Mouse (Mus musculus): ENCODE measurements around the gene Nxph4. TPM values are rescaled to one million over a fixed set of nuclear protein-coding genes. Genes with fewer than 3 reads are reported as not detected.

Gene Nxph4
- polyA plus RNA-seq, 2 experiments = 0.13 TPM; not detected in 1

DNA sequence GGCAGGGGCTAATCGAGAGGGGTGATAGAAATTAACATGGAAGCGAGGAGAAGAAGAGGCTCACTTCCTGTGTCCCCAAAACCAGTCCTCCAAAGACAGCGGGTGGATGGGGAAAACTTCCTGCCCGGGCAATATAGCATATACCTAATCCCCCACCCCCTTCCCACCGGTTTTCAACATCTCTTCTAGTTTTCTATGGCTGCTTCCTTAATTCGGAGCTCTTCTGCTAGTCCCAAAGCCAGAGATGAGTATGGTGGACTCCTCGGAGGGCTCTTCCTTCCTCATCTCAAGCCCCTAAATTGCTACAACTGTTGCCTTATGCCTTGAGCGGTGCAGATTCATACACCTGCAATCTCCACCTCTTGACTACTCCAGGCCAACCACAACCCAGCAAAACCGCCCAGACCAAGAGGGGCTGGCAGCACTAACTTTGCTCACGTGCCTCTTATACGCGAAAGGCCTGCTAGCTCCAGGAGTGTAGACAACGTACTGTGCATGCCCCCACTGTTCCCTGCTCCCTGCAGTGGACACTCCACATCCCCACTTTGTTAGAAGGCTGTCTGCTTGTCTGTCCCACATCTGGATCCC lies 20.2 kb downstream of the Nxph4 start:
- ATAC-seq (ENCODE audit: insufficient read depth) (no peak), DNase-seq (ENCODE audit: low read depth in 3 of 3, low spot score in 3 of 3) (no peak)
- Histone ChIP-seq H3K27ac (no peak overlapping the region), H3K27me3 (ENCODE audit: control insufficient read depth, insufficient read depth, low read length) (peaks cover 54% of the 10 kb centered on the region), H3K9me3 (ENCODE audit: control insufficient read depth, low read length) (no peaks in the 10 kb centered on the region), H3K4me3 (ENCODE audit: insufficient read depth in 1 of 2, low read depth in 2 of 2, low read length in 2 of 2) (no peak overlapping the region), H3K4me1 (replicated peaks; ENCODE audit: control insufficient read depth in 2 of 2, insufficient read depth in 2 of 2, low read length in 1 of 2) (peaks cover 13 to 28% of the 10 kb centered on the region in 2 experiments), H3K36me3 (replicated peaks; ENCODE audit: control insufficient read depth, insufficient read depth, low read depth) (peaks cover 22% of the 10 kb centered on the region), H3K9ac (replicated peaks) (no peak overlapping the region), H3K4me2 (ENCODE audit: low read depth) (peak overlapping the region; percentile 71)
- 8% methylated on average over 13 of the region's 13 CpGs for WGBS (ENCODE audit: insufficient replicate concordance)
- TF ChIP-seq EP300 (IDR thresholded peaks at IDR 0.05; ENCODE audit: low read depth) = no peak
- no peak for TF ChIP-seq CTCF (IDR thresholded peaks at IDR 0.05; ENCODE audit: low read depth)

DNA sequence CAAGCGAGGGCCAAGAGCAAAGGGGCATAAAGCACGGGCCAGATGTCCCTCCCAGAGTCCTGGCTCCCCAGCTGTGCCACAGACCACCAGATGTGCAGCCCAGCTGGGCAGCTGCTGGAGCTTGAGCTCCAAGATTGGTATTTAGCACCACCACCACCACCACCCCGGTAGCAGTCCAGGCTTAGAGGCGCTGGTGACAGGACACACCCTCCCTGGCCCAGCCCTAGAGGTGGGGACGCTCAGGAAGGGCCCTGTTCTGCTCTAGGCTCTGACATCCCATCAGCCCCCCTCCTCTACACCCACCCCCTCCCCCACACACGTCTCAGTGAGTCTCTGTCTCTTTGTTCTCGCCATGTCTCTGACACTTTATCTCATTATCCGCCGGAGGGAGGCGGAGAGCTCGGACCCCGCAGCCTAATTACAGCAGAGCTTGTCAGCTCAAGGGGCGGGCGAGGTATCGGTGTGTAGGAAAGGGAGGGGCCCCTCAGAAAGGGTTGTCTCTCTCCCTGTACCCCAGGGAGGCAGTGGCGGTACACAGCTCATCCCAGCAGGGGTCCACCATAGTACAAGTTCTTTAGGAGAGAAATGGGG lies 20.8 kb downstream of the Nxph4 start:
- Histone ChIP-seq H3K4me1 (replicated peaks; ENCODE audit: control insufficient read depth in 2 of 2, insufficient read depth in 2 of 2, low read length in 1 of 2) (peaks cover 13 to 28% of the 10 kb centered on the region in 2 experiments), H3K36me3 (replicated peaks; ENCODE audit: control insufficient read depth, insufficient read depth, low read depth) (peaks cover 16% of the 10 kb centered on the region), H3K9me3 (ENCODE audit: control insufficient read depth, low read length) (no peaks in the 10 kb centered on the region), H3K27me3 (ENCODE audit: control insufficient read depth, insufficient read depth, low read length) (peaks cover 60% of the 10 kb centered on the region), H3K9ac (replicated peaks) (peak overlapping the region; percentile 44), H3K4me2 (ENCODE audit: low read depth) (peak overlapping the region; percentile 71), H3K27ac (no peak overlapping the region), H3K4me3 (ENCODE audit: insufficient read depth in 1 of 2, low read depth in 2 of 2, low read length in 2 of 2) (peak overlapping the region in 1 of 2 experiments; percentile 36; a peak in 2 of 4 replicates)
- ATAC-seq (ENCODE audit: insufficient read depth) (peak; percentile 50), DNase-seq (ENCODE audit: low read depth in 3 of 3, low spot score in 3 of 3) (no peak)
- WGBS (ENCODE audit: insufficient replicate concordance) = 0% methylated on average over 16 of the region's 16 CpGs
- TF ChIP-seq CTCF (IDR thresholded peaks at IDR 0.05; ENCODE audit: low read depth) (no peak), EP300 (IDR thresholded peaks at IDR 0.05; ENCODE audit: low read depth) (no peak)

GRCm38 (mm10) chr10:127512813-127513212 lies 21.5 kb downstream of the Nxph4 start:
- peak; percentile 67 to 77 (median 73) for DNase-seq (ENCODE audit: low read depth in 3 of 3, low spot score in 3 of 3)
- Histone ChIP-seq H3K4me3 (ENCODE audit: insufficient read depth in 1 of 2, low read depth in 2 of 2, low read length in 2 of 2) (peak overlapping the region; percentile 12 to 36; a peak in 3 of 4 replicates), H3K27me3 (ENCODE audit: control insufficient read depth, insufficient read depth, low read length) (peaks cover 67% of the 10 kb centered on the region), H3K27ac (no peak overlapping the region), H3K9ac (replicated peaks) (peak overlapping the region; percentile 44), H3K4me1 (replicated peaks; ENCODE audit: control insufficient read depth in 2 of 2, insufficient read depth in 2 of 2, low read length in 1 of 2) (peaks cover 13 to 28% of the 10 kb centered on the region in 2 experiments), H3K36me3 (replicated peaks; ENCODE audit: control insufficient read depth, insufficient read depth, low read depth) (peaks cover 8% of the 10 kb centered on the region), H3K9me3 (ENCODE audit: control insufficient read depth, low read length) (no peaks in the 10 kb centered on the region), H3K4me2 (ENCODE audit: low read depth) (peak overlapping the region; percentile 71)
- TF ChIP-seq CTCF (IDR thresholded peaks at IDR 0.05; ENCODE audit: low read depth) (peak; percentile 100), EP300 (IDR thresholded peaks at IDR 0.05; ENCODE audit: low read depth) (no peak)
- ATAC-seq (ENCODE audit: insufficient read depth) = peak; percentile 61
- WGBS (ENCODE audit: insufficient replicate concordance) = under 1% methylated on average over 27 of the region's 27 CpGs

- H3K36me3 ChIP-seq (replicated peaks; ENCODE audit: control insufficient read depth, insufficient read depth, low read depth) = peaks cover 3% of the 10 kb centered on the region
- H3K27me3 ChIP-seq (ENCODE audit: control insufficient read depth, insufficient read depth, low read length) = peaks cover 71% of the 10 kb centered on the region
- peaks cover 12 to 28% of the 10 kb centered on the region in 2 experiments for H3K4me1 ChIP-seq (replicated peaks; ENCODE audit: control insufficient read depth in 2 of 2, insufficient read depth in 2 of 2, low read length in 1 of 2)
- 3% methylated on average over 7 of the region's 7 CpGs for WGBS (ENCODE audit: insufficient replicate concordance)
- DNase-seq (ENCODE audit: low read depth in 3 of 3, low spot score in 3 of 3) (no peak), ATAC-seq (ENCODE audit: insufficient read depth) (no peak)
- H3K4me3 ChIP-seq (ENCODE audit: insufficient read depth in 1 of 2, low read depth in 2 of 2, low read length in 2 of 2) = peak overlapping the region in 1 of 2 experiments; percentile 40; a peak in 2 of 4 replicates
- peak overlapping the region; percentile 58 for H3K4me2 ChIP-seq (ENCODE audit: low read depth)
- no peak for TF ChIP-seq EP300 (IDR thresholded peaks at IDR 0.05; ENCODE audit: low read depth)
- TF ChIP-seq CTCF (IDR thresholded peaks at IDR 0.05; ENCODE audit: low read depth) = no peak
- H3K9me3 ChIP-seq (ENCODE audit: control insufficient read depth, low read length) = no peaks in the 10 kb centered on the region
- no peak overlapping the region for H3K27ac ChIP-seq
- no peak overlapping the region for H3K9ac ChIP-seq (replicated peaks)
Observed at GRCm38 (mm10) chr10:127512307-127512666, 22.1 kb downstream of the Nxph4 start.

- ATAC-seq (ENCODE audit: insufficient read depth) (no peak), DNase-seq (ENCODE audit: low read depth in 3 of 3, low spot score in 3 of 3) (no peak)
- Histone ChIP-seq H3K36me3 (replicated peaks; ENCODE audit: control insufficient read depth, insufficient read depth, low read depth) (no peaks in the 10 kb centered on the region), H3K27ac (no peak overlapping the region), H3K4me2 (ENCODE audit: low read depth) (peak overlapping the region; percentile 58), H3K4me3 (ENCODE audit: insufficient read depth in 1 of 2, low read depth in 2 of 2, low read length in 2 of 2) (peak overlapping the region in 1 of 2 experiments; percentile 40; a peak in 2 of 4 replicates), H3K9ac (replicated peaks) (no peak overlapping the region), H3K9me3 (ENCODE audit: control insufficient read depth, low read length) (no peaks in the 10 kb centered on the region), H3K27me3 (ENCODE audit: control insufficient read depth, insufficient read depth, low read length) (peaks cover 71% of the 10 kb centered on the region), H3K4me1 (replicated peaks; ENCODE audit: control insufficient read depth in 2 of 2, insufficient read depth in 2 of 2, low read length in 1 of 2) (peaks cover 7 to 28% of the 10 kb centered on the region in 2 experiments)
- WGBS (ENCODE audit: insufficient replicate concordance) = 1% methylated on average over 45 of the region's 46 CpGs
- TF ChIP-seq CTCF (IDR thresholded peaks at IDR 0.05; ENCODE audit: low read depth) = peak; percentile 22; the same call in 1 of the 2 replicates
- TF ChIP-seq EP300 (IDR thresholded peaks at IDR 0.05; ENCODE audit: low read depth) = no peak
Observed at GRCm38 (mm10) chr10:127511634-127512306, 22.6 kb downstream of the Nxph4 start.
